Mouse (Mus musculus) frontal cortex, adult (tissue): ENCODE data around the gene Hexim1.

Experiments used
- ATAC-seq: cut with Nextera tagmentation; 2 replicates; pipeline ENCODE4 v1.9.2; 2017; ENCODE audit warnings: mild to moderate bottlenecking, moderate library complexity, mixed read lengths; ENCODE audit not compliant: low TSS enrichment

Gene Hexim1

DNA sequence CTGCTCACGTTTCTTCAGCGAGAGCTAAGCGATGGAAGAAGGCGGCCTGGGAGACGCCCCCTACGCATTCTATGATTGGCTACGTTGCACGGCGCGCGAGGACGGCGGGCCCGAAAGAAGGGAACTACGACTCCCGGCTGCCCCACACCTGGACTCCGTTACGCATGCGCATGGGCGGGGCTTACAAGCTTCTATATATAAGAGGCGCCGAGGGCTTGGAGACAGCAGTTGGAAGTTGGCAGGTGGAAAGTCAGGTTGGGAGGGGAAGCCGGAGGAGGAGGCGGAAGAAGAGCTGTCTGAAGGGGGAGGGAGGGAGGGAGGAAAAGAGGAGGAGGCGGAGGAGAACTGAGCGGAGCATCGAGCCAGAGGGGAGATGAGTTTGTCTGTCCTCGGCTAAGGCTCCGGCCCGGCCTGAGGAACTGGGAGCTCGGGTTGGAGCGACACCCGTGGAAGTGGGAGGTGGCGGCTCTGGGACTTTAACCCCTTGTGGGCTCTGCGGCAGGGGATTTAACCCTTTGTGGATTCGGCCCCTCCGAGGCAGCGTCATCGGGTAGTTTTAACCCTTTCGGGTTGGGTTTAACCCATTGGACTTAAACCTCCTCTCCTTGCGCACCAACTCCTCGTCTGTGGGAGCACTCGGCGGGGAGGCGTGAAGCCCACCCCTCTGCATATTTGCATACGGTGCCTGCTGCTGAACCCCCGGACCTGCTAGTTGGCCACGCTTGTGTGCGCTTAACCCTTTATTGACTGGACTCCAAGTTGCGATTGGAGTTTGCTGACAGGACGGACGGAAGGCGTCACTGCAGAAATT, at the start of gene Hexim1:
Gene Hexim1, plus strand, starts transcription at position 224 of the 811 bp plus-strand sequence.
- peak; percentile 91 for ATAC-seq

DNA sequence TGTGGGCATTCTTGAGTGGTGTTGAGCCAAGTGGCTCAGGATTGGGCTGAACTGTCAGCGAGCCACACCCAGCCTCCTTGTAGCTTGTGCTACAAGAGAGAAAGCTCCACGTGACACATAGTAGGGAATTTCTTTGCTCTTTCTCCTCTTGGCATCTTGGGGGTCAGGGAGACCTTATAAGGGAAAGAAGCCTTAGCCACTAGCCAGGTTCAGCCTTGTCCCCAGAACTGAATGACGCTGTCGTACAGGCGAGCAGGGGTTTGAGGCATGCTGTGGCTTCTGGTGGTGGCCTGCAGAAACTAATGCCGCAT, 49.0 kb upstream of the Hexim1 start:
- ATAC-seq: no peak

DNA sequence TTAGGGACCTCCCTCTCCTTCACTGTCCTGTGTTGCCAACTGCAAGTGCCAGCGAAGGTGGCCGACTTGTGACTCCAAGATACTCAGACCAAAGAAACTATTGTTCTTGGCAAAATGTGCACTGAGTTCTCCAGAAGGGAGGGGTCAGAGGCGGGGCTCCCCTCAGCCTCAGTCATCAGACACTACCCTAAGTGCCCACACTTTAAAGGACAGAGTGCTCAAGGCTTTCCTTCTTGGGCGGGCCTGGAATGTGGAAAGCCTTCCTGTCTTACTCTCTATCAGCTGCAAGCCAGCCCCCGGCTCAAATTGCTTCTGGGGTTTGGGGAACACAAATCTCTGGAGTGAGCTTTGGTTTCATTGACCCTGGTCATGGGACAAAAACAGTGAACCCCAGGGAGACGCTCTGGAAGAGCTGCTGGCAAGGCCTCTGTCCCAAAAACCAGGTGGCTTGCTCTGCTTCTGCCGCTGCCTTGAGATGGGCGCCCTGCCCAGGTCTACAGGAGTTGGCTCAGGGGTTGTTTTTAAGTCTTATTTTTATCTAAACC, 48.5 kb upstream of the Hexim1 start:
- no peak for ATAC-seq

DNA sequence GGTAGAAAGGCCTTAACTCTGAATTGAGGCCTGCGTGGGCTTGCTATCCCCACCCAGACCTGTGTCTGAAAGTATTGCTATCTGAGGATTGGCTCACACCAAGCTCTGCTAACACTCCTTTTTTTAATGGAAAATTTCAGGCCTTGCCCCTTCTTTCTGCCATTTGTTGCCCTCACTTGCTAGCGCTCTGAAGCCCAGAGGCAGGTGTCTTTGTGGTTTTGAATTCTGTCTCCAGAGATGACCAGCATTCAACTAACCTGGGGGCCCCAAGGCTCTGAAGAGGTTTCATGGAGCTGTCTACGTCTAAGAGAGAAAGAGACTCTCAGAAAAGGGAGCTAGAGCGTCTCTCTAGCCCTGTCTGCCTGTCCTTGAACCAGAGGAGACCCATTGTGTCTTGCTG, 47.8 kb upstream of the Hexim1 start:
- ATAC-seq: no peak

DNA sequence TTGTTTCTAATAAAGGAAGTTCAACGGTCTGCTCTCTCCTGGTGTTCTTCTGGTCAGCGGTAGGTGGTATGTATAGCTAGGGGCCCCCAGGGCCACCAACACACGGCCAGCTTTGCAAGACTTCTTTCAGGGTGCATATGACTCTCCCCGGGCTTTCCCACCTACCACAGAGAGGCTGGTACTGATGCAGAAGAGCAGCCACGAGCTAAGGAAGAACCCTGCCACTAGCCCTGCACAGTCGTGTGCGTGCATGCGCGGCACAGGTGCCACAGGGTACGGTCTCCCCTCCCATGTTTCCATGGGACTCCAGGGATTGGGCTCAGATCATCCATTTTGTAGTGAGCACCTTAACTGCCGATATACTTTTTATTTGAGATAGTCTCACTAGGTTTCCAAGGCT, 47.1 kb upstream of the Hexim1 start:
- ATAC-seq: no peak

DNA sequence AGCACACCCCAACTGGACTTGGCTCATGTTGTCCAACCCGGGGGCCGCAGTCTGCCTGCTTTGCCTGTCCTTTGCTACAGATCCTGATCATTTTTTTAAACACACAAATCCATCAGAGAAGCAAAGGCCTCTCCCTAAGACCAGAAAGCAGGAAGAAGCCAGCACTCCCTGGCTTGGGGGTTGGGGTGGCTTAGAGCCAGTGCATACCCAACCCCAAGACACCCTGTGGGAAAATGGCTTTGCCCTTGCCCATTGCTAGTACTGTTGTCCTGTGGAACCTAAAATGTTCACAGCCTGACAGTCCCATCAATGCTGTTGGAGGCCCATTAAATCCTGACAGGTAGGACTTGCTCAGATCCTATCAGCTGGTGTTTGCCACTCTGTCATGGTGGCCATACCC, 46.3 kb upstream of the Hexim1 start:
- no peak for ATAC-seq

DNA sequence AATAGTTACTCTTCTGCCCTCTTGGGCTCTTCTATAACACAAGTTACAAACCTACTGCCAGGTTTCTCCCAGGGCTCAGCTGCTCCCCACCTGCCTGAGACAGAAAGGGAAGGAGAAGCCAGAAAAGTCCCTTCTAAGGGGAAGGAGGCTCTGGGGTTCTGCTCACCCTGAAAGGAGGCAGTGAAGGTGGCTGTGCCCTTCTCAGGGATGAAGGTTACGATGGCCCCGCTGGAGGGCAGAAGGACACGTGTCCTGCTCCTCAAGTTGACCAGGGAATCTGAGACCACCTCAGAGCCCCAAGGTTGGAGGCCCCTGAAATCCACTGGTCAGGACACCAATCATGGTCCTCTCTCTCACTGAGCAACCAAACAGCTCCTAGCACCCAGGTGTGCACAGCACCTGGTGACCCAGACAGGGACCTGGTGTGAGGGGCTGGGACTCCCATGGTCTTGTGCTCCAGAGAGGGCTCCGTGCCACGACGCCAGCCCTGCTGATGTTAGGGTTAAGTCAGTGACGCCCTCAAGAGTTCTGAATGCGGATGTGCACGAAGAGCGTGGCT, 45.6 kb upstream of the Hexim1 start:
- ATAC-seq: no peak

DNA sequence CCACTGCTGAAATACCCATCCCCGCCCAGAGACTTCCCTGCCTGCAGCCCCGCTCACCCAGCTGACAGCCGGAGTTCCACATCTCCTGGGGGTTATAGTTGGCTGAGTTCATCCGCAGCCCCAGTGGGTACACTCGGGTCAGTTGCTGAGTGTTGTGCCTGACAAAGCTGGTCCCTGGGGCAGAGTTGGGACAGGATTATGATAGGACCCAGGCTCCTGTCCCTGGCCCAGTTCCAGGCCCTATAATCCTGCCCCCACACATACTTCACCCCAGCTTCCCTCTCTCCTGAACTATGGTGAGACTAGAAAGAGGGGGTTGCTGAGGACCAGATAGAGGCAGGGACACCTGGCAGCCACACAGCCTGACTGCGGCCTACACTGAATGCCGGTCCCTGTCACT, 42.4 kb upstream of the Hexim1 start:
- ATAC-seq: no peak

DNA sequence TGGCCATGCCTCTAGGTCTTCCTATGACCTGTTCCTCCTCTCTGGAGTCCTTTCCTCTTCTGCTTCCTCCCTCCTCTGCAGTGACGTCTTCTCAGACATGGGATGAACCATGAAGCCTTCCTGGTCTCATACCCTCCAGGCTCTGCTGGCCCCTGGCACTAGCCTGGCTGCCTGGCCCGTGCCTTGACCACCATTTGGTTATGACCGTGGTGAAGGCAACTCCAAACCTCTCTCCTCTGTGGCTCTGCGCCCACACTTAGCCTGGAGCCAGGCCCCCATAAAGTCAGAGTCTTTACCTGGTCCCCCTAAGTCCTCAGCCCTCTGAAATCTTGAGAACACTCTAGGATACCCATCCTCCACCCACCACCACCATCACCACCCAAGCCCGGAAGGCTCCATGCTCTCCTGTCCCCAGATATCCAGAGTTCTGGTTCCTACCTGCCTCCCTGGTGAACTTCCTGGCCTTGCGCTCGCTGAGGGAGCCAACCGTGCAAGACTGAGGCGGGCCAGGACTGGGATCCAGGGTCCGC, 41.8 kb upstream of the Hexim1 start:
- ATAC-seq: no peak

DNA sequence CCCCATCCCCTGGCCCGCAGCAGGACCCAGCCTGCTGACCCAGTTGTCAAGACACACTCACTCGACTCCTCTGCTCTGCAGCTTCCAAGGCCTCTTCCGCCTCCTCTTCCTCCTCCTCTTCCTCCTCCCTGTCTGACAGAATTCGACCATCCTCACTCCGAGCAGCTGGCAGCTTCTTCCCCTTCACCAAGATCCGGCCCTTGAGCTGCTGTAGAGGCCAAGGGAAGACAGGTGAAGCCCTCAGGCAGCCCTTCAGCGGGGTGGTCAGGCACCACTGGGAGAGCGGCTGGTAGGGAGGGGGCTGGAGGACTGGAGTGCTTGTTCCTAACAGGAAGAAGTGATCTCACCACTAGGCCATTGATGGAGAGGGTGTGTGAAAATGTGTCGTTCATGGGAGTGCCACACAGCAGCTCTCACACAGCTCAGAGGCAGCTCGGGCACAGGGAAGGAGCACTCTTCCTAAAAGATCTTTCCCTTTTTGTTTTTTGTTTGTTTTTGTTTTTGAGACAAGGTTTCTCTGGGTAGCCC, 41.2 kb upstream of the Hexim1 start:
- ATAC-seq: peak; percentile 18; the same call in 1 of the 2 replicates

DNA sequence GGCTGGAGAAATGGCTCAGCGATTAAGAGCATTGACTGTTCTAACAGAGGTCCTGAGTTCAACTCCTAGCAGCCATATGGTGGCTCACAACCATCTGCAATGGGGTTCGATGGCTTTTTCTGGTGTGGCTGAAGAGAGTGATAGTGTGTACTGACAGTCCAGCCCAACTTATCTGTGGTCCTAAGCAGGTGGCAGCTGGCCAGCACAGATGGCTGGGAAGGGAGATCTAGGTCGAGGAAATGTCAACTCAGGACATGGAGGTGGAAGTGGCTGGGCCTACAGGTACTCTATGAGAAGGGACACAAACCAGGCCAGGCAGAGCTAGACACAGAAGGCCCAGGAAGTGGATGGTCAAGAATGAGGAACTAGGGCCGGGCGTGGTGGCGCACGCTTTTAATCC, 40.0 kb upstream of the Hexim1 start:
- ATAC-seq: no peak

DNA sequence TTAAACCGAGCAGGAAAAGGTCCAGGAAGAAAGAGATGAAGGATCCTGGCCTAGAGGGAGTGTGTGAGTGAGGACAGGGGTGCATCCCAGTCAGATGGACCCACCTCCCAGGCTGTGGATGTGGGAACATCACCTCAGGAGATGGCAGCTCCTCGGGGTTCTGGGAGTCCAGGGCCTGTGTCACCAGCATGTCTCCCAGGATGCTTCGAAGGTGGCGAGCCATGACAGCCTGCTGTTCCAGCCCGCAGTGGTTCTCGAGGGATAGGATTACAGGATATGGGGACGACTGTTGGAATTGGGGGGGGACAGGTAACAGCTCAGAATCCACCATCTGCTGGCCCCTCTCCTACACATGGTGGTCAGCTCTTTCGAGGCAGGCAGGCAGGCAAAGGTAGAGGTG, 39.5 kb upstream of the Hexim1 start:
- ATAC-seq: no peak

DNA sequence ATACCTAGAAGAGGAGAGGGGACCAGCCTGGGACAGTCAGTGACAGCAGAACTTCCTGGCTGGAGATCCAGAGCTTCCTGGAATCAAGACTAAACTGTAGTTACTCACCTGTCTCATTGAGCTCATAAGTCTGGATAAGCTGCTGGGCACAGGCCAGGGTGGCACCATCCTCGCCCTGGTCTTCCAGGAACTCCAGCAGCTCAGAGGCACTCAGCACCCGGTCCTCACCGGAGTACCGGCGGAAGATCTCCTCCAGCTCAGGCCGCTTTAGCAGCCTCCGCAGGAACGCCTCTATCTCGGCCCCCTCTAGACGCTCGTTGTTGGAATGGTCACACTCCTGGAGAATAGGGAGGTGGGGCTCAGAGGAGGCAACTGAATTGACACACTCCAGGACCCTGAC, 37.9 kb upstream of the Hexim1 start:
- ATAC-seq: no peak

DNA sequence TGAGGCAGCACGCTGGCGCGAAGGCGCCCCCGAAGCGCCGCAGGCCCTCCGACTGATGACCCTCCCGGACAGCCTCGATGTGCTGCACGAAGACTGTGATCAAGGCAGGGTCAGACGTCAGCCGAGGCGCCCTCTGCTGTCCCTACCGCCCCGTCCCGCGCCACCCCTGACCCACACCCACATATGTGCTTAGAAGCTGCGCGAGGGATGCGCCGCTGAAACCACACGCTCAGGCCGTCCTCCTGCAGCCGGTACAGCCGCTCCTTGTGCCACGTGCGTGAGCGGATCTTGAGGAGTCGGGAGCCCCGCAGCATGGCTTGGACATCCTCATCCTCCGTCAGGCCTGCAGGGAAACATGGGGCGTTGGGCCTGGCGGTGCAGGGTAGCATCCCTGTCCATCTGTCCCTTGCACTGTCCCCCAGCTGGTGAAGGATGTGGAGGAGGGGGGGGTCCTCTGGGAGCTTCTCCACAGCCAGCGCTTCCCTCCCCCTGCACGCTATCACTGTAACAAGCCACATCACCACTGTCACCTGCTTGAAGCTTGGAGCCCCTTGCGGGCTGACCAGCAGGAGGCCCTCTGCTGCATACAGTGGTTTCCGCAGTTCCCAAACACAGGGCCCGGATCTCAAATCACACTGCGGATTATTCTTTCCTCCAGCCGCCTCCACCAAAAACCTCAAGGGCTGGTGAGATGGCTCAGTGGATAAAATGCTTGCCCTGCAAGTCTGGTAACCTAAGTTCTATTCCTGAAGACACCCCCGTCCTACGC, 35.5 kb upstream of the Hexim1 start:
- ATAC-seq: peak; percentile 62; the same call in 1 of the 2 replicates

DNA sequence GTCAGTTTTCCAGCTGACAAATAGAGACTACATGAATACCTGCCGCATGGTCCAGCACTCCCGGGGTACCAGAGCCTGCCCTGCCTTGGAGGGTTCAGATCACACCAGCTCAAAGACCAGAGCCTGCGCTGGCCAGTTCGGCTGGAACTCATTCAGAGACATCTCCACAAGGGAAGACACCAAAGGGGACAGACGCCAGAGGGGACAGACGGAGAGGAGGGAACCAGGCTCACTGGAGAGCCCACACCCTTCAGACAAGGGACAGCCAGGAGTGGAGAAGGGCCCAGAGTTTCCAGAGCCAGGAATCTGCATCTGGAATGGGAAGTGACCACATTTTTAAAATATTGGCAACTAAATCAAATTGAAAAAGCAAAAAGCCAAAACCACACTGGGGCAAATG, 34.4 kb upstream of the Hexim1 start:
- ATAC-seq: no peak

DNA sequence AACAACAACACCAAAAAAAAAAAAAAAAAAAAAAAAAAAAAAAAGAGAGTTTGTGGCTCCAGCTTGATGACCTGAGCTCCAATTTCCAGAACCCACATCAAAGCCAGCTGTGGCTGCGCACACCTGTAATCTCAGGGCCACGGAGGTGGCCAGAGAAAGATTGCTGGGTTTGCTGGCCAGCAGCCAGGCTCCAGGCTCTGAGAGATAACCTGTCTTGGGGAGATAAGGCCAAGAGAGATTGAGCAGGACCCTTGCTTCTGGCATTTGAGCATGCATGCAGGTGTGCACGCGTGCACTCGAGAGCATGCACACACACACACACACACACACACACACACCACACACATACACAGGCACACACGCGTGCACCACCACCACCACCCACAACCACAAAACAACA, 22.7 kb upstream of the Hexim1 start:
- ATAC-seq: no peak

DNA sequence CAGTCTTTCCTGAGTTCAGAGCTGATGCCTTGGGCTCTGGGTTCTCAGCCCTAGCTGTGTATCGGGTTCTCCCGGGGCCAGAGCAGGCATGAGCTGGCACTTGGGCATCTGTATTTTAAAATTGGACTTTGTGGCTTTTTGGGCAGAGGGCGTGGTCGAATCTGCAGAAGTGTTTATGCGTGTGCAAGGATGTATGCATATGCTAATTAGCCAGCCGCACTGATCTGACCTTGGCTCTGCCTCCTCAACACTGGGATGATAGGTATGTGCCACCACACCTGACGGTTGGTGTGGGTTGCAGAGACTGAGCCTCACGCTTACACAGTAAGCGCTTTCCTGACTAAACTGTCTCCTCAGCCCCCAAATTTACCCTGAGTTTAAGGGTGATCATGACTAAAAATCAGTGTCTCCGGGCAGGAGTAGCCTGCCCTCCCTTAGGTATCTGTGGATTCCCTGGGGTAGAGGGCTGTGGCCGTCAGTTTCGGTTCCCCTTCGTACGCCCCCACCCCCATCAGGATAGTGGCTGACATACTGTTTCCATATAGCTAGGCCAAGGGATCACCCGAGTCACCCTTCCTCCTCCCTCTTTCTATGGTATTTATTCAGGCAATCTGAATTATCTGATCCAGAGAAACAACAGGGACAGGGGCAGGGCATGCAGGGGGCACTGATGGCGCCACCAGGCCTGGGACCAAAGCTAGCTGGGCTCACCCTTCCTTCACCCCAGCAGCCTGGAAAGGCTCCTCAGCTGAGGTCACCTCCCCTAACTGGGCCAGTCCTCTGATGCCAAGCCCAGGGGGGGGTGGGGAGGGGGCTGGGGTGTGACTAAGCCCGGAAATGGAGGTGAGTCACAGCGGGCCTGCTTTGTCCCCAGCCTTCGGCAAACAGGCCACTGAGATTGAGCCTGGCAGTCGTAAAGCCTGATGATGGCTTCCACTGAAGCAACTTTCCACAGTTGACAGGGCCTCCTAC, 21.9 kb upstream of the Hexim1 start:
- no peak for ATAC-seq

DNA sequence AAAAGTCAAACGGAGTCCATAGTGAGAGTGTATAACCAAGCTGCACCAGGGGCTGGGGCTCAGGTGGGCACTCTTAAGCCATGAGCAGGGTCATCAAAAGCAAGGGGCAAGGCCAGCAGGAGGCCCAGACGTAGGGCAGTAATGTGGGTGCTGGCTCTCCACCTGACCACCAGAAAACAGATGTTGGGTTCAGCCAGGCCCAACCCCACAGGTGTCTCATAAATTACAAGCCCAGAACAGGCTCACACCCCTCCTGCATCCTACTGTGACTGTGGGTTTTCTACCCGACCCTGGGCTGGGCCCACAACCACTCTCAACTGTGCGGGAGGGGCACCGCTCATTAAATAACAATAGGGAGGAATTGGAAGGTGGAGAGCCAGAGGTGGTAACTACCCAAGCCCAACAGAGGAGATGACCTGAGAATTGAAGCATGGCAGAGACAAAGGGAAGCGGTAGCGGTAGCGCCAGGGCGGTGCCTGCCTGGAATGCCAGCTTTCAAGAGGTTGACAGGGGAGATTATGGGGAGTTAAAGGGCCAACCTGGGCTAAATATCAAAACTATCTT, 20.8 kb upstream of the Hexim1 start:
- no peak for ATAC-seq

DNA sequence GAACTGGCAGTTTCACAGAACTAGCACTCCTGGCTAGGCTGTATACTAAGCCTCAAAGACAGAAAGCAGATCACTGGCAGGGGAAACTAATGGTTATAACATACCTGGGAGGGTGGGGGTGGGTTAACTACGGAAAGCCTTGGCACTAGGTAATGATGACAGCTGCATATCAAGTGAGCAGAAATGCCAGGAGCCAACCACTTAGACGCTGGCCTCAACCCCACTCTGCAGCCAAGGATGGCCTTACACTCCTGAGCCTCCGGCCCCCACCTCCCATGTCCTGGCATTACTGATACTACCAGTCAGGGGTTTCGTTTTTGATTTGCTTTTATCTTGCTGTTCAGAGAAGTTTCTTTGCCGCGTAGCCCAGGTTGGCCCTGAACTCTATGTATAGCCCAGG, 20.2 kb upstream of the Hexim1 start:
- ATAC-seq: no peak

DNA sequence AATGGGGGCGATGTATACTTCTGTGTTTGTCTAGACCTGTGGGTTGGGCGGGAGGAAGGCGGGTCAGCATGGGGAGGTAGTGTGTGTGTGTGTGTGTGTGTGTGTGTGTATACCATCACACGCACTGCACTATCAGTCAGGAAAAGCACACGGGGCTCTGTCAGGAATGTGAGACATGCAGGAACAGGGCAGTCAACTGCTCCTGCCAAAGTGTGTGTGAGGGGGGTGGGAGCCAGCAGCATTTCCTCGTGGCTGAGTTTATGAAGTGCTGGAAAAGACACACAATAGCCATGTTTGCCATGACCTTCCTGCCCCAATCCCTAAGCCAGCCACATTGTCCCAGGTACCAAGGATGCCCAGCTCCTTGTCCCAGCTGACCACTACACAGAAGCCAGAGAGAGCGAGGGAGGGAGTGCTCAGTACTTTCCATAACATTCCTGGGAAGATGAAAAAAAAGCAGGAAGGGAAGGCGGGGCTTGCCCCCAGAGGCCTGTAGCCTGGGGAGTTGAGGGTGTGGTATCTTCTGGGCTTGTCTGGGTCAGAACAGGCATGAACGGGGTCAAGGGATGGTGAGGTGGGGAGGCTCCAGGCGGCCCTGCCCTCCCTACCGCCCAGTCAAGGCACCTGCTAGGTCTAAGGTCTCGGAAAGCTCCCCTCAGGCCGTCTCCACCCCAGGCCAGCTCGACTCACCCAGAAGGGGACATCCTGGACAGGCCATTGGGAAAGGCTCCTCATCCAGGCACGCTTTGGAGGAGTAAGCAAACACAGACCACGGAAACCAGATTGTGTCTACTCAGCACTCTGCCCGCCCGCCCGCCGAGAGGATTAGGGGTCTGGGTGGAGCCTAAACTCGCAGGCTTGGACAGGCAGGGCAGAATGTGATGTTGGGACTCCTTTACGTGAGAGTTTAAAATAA, 18.8 kb upstream of the Hexim1 start:
- ATAC-seq: no peak
